In genomic region chr13:16738313-16738712, GRCm38 (mm10) we compare ENCODE assay signal across 22 mouse cellular contexts.
DNase-seq lines count a peak whose midpoint lies in the region; ATAC-seq lines count a peak whose summit lies in the region.
"Had no signal": no experiment of that assay in that cellular context is flagged by ENCODE, and none has a peak within 500 bp of the region (broad histone marks: within the 10 kb centered on the region; RNA-seq: fewer than 3 reads in every experiment).

No protein-coding gene starts in this region.

- 45% methylated on average over 1 of the region's 1 CpGs for WGBS in kidney, embryonic 14.5 days
- 89% methylated on average over 1 of the region's 1 CpGs for WGBS in forebrain, embryonic 16.5 days

- H3K9me3 ChIP-seq in kidney, embryonic 14.5 days (ENCODE audit: control insufficient read depth, low read length): no peaks in the 10 kb centered on the region
- no peaks in the 10 kb centered on the region for H3K9me3 ChIP-seq in forebrain, embryonic 16.5 days (ENCODE audit: control insufficient read depth, low read length)
- H3K9me3 ChIP-seq: embryonic facial prominence, embryonic 13.5 days; forebrain, embryonic 10.5 days; heart, embryonic 15.5 days; hindbrain, embryonic 13.5 days had no signal

- peak; percentile 15 for DNase-seq in adrenal gland, adult 8-10 months
- no peak for DNase-seq in adrenal gland, adult 18-20 months (ENCODE audit: low spot score in 2 of 2)
- peak; percentile 18 to 19 for DNase-seq in right cerebral cortex, adult 2 months (ENCODE audit: low spot score in 2 of 2)
- DNase-seq in right cerebral cortex, postnatal 14 days: no peak
- DNase-seq in brain, adult 2 months (ENCODE audit: low read depth, low spot score): peak; percentile 64
- no peak for DNase-seq in kidney, adult 11 months
- DNase-seq: cerebellum, adult 11-12 months; cerebellum, adult 9-10 months; cerebellum, postnatal 25 days; gastrocnemius, postnatal 14 days; heart, adult 2 months; heart, postnatal 14 days; kidney, adult 2 months had no signal

- H3K4me2 ChIP-seq in kidney, embryonic 14.5 days (replicated peaks; ENCODE audit: low read depth, low read length): no peak overlapping the region
- no peak overlapping the region for H3K4me2 ChIP-seq in forebrain, embryonic 16.5 days (ENCODE audit: low read length)
- H3K4me2 ChIP-seq: embryonic facial prominence, embryonic 13.5 days; heart, embryonic 11.5 days; heart, embryonic 15.5 days; hindbrain, embryonic 13.5 days had no signal

- no peak overlapping the region for H3K4me3 ChIP-seq in kidney, embryonic 14.5 days (ENCODE audit: low read length)
- H3K4me3 ChIP-seq in forebrain, embryonic 16.5 days (replicated peaks; ENCODE audit: low read length): no peak overlapping the region
- H3K4me3 ChIP-seq: embryonic facial prominence, embryonic 13.5 days; forebrain, embryonic 10.5 days; heart, adult 2 months; heart, embryonic 15.5 days; hindbrain, embryonic 13.5 days had no signal

- H3K27ac ChIP-seq in kidney, embryonic 14.5 days (ENCODE audit: low read depth, low read length): no peak overlapping the region
- no peak overlapping the region for H3K27ac ChIP-seq in forebrain, embryonic 16.5 days (ENCODE audit: low read length)
- H3K27ac ChIP-seq: embryonic facial prominence, embryonic 13.5 days; forebrain, embryonic 10.5 days; heart, adult 2 months; heart, embryonic 15.5 days; hindbrain, embryonic 13.5 days; hindbrain, postnatal 0 days had no signal

- H3K9ac ChIP-seq in kidney, embryonic 14.5 days (ENCODE audit: low read depth, low read length): no peak overlapping the region
- no peak overlapping the region for H3K9ac ChIP-seq in forebrain, embryonic 16.5 days (replicated peaks; ENCODE audit: low read depth, low read length)
- H3K9ac ChIP-seq: embryonic facial prominence, embryonic 13.5 days; heart, embryonic 15.5 days; hindbrain, embryonic 13.5 days had no signal

- H3K36me3 ChIP-seq in kidney, embryonic 14.5 days (ENCODE audit: control insufficient read depth, insufficient read depth, low read length): no peaks in the 10 kb centered on the region
- H3K36me3 ChIP-seq in forebrain, embryonic 16.5 days (ENCODE audit: control insufficient read depth, insufficient read depth): no peaks in the 10 kb centered on the region
- H3K36me3 ChIP-seq: embryonic facial prominence, embryonic 13.5 days; forebrain, embryonic 10.5 days; heart, embryonic 15.5 days; hindbrain, embryonic 13.5 days had no signal

- ATAC-seq in kidney, embryonic 14.5 days (ENCODE audit: low FRiP score, low TSS enrichment): no peak
- ATAC-seq in forebrain, embryonic 16.5 days: no peak
- ATAC-seq: forebrain, embryonic 14.5 days; hindbrain, postnatal 0 days had no signal

- H3K4me1 ChIP-seq in kidney, embryonic 14.5 days (ENCODE audit: control insufficient read depth, insufficient read depth, low read length): no peaks in the 10 kb centered on the region
- H3K4me1 ChIP-seq in forebrain, embryonic 16.5 days (replicated peaks; ENCODE audit: control insufficient read depth, insufficient read depth, low read length): no peaks in the 10 kb centered on the region
- H3K4me1 ChIP-seq: embryonic facial prominence, embryonic 13.5 days; forebrain, embryonic 10.5 days; heart, embryonic 15.5 days; hindbrain, embryonic 13.5 days had no signal

- no peaks in the 10 kb centered on the region for H3K27me3 ChIP-seq in kidney, embryonic 14.5 days (ENCODE audit: control insufficient read depth, insufficient read depth, low read length)
- H3K27me3 ChIP-seq in forebrain, embryonic 16.5 days (replicated peaks; ENCODE audit: control insufficient read depth, insufficient read depth, low read length): no peaks in the 10 kb centered on the region
- H3K27me3 ChIP-seq: embryonic facial prominence, embryonic 13.5 days; heart, embryonic 15.5 days; hindbrain, embryonic 13.5 days had no signal

Comparison
In these comparisons a context has a peak if more than half of its experiments do, and no peak if none do; other contexts are left out.
1. DNase-seq: peak in adrenal gland, adult 8-10 months (single experiment), right cerebral cortex, adult 2 months (2 of 2) and brain, adult 2 months (single experiment); none in adrenal gland, adult 18-20 months (0 of 2), right cerebral cortex, postnatal 14 days (single experiment) and kidney, adult 11 months (single experiment).